Mouse (Mus musculus): ENCODE data around the gene Strn. TPM values are rescaled to one million over a fixed set of nuclear protein-coding genes. Genes with fewer than 3 reads are reported as not detected.
A peak's percentile ranks its signal among the peaks of the same experiment; 100 is the strongest.
"Not testable (repeated sequence)": the region's sequence is repeated elsewhere in the genome, so short reads cannot be mapped to it uniquely, and the experiment has no call there.

Strn gene
- polyA plus RNA-seq, 1 experiment, result 7.8 TPM

DNA sequence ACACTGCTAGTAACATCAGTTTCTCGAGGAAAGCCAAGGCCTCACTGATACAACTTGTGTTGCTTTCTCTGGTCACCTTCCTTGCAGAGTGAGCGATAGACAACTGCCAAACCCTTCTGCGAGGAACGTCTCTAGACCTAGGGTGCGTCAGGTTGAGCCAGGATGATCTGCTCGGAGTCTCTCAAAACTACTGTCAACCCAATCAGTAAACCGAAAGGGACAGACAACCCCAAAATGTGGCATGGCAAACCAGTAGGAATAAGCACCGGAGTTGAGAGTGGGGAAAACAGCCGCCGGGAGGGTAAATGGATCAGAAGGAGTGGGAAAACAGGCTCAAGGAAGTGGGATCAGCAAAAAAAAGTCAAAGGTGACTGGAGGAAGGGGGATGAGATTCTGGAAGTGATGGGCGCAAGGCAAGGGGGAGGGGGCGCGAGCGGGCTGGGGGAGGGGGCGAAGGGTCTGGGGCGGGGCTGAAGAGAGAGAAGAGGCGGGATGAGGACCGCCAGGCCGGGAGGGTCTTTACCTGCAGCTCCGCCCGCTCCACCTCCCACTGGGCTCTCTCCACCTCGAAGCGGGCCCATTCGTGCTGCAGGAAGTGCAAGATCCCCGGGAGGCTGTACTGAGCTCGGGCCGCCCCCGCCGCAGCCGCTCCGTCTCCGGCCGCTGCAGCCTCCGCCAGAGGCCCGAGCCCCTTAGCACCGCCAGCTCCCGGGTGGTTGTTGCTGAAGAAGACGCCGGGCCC, 1.1 kb downstream of the Strn start:
- peaks cover 14% of the 10 kb centered on the region; the same call in 1 of the 2 replicates for H3K4me1 ChIP-seq (ENCODE audit: control insufficient read depth, insufficient read depth, insufficient read length, low read length)
- H3K4me3 ChIP-seq (ENCODE audit: insufficient read depth, low read depth, low read length), result peak overlapping the region; percentile 89
- peak overlapping the region; percentile 22; the same call in 1 of the 2 replicates for H3K27ac ChIP-seq (replicated peaks; ENCODE audit: low read depth, low read length)

DNA sequence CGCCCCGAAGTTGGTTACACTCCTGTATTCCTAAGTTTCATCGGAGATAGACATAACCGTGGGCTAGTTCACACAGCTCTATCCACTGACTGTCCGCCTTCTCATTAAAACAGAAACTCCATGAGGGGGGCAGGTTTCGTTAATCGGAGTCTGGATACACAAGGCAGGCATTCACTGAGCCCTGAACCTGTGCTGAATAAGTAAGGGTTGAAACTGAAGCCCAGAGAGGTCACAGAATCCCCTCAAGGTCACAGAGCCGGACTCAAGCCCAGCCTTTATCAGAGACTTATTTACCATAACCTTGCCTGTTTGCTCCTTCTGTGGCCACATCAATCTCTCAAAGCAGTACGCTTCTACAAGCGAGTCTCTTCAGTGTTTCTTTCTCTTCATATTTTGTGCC, 2.2 kb downstream of the Strn start:
- H3K4me3 ChIP-seq (ENCODE audit: insufficient read depth, low read depth, low read length), result peak overlapping the region; percentile 29; the same call in 1 of the 2 replicates
- peaks cover 14% of the 10 kb centered on the region; the same call in 1 of the 2 replicates for H3K4me1 ChIP-seq (ENCODE audit: control insufficient read depth, insufficient read depth, insufficient read length, low read length)
- 0 out of 2 replicates have a peak overlapping the region, but pooled peaks have one; percentile 6 for H3K27ac ChIP-seq (replicated peaks; ENCODE audit: low read depth, low read length)

GRCm38 (mm10) chr17:78732056-78732455, 4.9 kb downstream of the Strn start:
- no peak overlapping the region for H3K4me3 ChIP-seq (ENCODE audit: insufficient read depth, low read depth, low read length)
- no peak overlapping the region for H3K27ac ChIP-seq (replicated peaks; ENCODE audit: low read depth, low read length)
- peaks cover 14% of the 10 kb centered on the region for H3K4me1 ChIP-seq (ENCODE audit: control insufficient read depth, insufficient read depth, insufficient read length, low read length)

- Histone ChIP-seq H3K4me1 (ENCODE audit: control insufficient read depth, insufficient read depth, insufficient read length, low read length) (peaks cover under 1% of the 10 kb centered on the region), H3K27ac (replicated peaks; ENCODE audit: low read depth, low read length) (no peak overlapping the region), H3K4me3 (ENCODE audit: insufficient read depth, low read depth, low read length) (no peak overlapping the region)
Observed at GRCm38 (mm10) chr17:78726746-78727449, 10.1 kb downstream of the Strn start.

GRCm38 (mm10) chr17:78724461-78725055, 12.4 kb downstream of the Strn start:
- no peak overlapping the region for H3K4me3 ChIP-seq (ENCODE audit: insufficient read depth, low read depth, low read length)
- no peak overlapping the region for H3K27ac ChIP-seq (replicated peaks; ENCODE audit: low read depth, low read length)
- H3K4me1 ChIP-seq (ENCODE audit: control insufficient read depth, insufficient read depth, insufficient read length, low read length), result no peaks in the 10 kb centered on the region; the same call in 1 of the 2 replicates

DNA sequence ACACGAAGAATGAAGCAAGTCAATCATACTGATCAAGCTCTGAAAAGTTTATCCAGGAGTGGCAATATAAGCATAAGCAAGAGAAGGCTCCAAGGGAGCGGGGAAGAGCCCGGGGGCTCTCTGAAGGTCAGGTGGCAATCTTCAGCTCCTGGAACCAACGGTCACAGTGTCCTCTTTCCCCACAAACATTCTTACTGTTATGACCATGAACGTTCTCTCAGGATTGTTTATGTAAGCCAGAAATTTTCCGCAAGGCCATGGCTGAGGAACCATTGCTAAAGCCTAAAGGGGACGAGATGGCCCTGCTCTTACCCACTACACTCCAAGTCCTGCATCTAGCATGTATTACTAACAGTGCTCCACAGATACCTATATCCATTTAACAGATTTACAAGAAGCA, 15.3 kb downstream of the Strn start:
- H3K27ac ChIP-seq (replicated peaks; ENCODE audit: low read depth, low read length), result no peak overlapping the region
- H3K4me1 ChIP-seq (ENCODE audit: control insufficient read depth, insufficient read depth, insufficient read length, low read length), result no peaks in the 10 kb centered on the region

DNA sequence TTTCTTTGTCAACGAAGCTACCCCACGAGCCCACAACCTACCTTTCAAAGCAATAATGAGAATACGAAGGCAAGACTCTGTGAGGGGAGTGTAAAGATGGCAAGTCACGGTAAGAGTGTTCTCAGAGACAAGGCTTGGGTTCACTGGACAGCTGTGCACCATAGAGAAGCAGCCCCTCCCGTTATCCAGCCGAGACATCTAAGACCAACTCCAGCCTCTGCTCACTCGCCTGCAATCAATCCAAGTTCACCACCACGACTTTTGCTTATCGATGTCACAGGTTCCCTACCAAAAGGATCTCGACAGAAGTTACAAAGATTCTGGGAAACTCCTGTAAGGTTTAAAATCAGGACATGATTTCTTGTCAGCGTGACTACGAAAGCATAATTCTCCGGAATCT, 17.9 kb downstream of the Strn start:
- Histone ChIP-seq H3K4me1 (ENCODE audit: control insufficient read depth, insufficient read depth, insufficient read length, low read length) (no peaks in the 10 kb centered on the region; the same call in 1 of the 2 replicates), H3K27ac (replicated peaks; ENCODE audit: low read depth, low read length) (no peak overlapping the region), H3K4me3 (ENCODE audit: insufficient read depth, low read depth, low read length) (no peak overlapping the region)

More for the DNA sequence above, 15.3 kb downstream of the Strn start:
- no peak overlapping the region for H3K4me3 ChIP-seq (ENCODE audit: insufficient read depth, low read depth, low read length)

DNA sequence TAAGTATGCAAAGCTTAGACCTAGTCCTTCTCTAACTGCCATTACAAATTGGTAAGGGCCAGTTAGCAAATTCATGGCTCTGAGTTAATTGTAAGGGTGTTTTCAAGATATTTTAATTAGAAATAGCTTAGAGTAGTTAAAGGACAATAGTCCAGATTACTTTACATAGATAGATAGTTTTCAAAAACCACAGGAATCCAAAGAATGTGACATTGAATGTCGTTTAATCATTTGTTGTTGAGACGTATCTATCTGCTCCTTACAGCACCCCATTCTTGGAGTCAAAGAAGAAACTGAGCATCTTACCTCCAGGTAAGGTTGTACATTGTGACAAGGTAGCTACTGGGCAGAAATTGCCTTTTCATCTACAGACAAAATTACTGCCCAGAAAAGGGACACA, 26.7 kb downstream of the Strn start:
- H3K4me1 ChIP-seq (ENCODE audit: control insufficient read depth, insufficient read depth, insufficient read length, low read length), result no peaks in the 10 kb centered on the region
- no peak overlapping the region for H3K4me3 ChIP-seq (ENCODE audit: insufficient read depth, low read depth, low read length)
- H3K27ac ChIP-seq (replicated peaks; ENCODE audit: low read depth, low read length), result no peak overlapping the region

- Histone ChIP-seq H3K4me3 (ENCODE audit: insufficient read depth, low read depth, low read length) (no peak overlapping the region), H3K4me1 (ENCODE audit: control insufficient read depth, insufficient read depth, insufficient read length, low read length) (no peaks in the 10 kb centered on the region), H3K27ac (replicated peaks; ENCODE audit: low read depth, low read length) (no peak overlapping the region)
Observed at GRCm38 (mm10) chr17:78708422-78708821, 28.6 kb downstream of the Strn start.

DNA sequence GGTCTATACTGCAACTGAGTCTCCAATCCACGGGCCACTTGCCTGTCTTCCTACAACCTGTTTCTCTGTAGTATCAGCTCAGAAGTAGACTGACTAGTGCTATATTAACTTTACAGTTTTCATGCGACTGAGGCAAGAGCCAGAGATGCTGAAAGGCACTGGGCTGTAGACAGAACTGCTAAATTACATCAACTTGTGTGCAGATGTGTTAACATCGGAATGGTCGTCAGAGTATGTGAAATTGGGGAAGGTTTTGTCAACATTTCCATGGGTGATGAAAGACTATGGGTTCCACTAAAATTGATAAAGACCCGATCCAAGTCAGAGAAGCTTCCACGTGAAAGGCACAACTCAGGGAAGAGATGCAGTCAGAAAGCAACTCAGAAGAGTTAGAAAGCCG, 34.0 kb downstream of the Strn start:
- no peak overlapping the region for H3K4me3 ChIP-seq (ENCODE audit: insufficient read depth, low read depth, low read length)
- no peak overlapping the region for H3K27ac ChIP-seq (replicated peaks; ENCODE audit: low read depth, low read length)
- no peaks in the 10 kb centered on the region for H3K4me1 ChIP-seq (ENCODE audit: control insufficient read depth, insufficient read depth, insufficient read length, low read length)

- no peak overlapping the region for H3K27ac ChIP-seq (replicated peaks; ENCODE audit: low read depth, low read length)
- no peak overlapping the region for H3K4me3 ChIP-seq (ENCODE audit: insufficient read depth, low read depth, low read length)
- no peaks in the 10 kb centered on the region for H3K4me1 ChIP-seq (ENCODE audit: control insufficient read depth, insufficient read depth, insufficient read length, low read length)
Observed at GRCm38 (mm10) chr17:78698965-78699364, 38.0 kb downstream of the Strn start.

GRCm38 (mm10) chr17:78697462-78697861, 39.5 kb downstream of the Strn start:
- Histone ChIP-seq H3K4me1 (ENCODE audit: control insufficient read depth, insufficient read depth, insufficient read length, low read length) (no peaks in the 10 kb centered on the region), H3K27ac (replicated peaks; ENCODE audit: low read depth, low read length) (no peak overlapping the region), H3K4me3 (ENCODE audit: insufficient read depth, low read depth, low read length) (no peak overlapping the region)

- H3K4me3 ChIP-seq (ENCODE audit: insufficient read depth, low read depth, low read length), result no peak overlapping the region
- H3K27ac ChIP-seq (replicated peaks; ENCODE audit: low read depth, low read length), result no peak overlapping the region
- no peaks in the 10 kb centered on the region for H3K4me1 ChIP-seq (ENCODE audit: control insufficient read depth, insufficient read depth, insufficient read length, low read length)
Observed at GRCm38 (mm10) chr17:78696922-78697321, 40.1 kb downstream of the Strn start.

DNA sequence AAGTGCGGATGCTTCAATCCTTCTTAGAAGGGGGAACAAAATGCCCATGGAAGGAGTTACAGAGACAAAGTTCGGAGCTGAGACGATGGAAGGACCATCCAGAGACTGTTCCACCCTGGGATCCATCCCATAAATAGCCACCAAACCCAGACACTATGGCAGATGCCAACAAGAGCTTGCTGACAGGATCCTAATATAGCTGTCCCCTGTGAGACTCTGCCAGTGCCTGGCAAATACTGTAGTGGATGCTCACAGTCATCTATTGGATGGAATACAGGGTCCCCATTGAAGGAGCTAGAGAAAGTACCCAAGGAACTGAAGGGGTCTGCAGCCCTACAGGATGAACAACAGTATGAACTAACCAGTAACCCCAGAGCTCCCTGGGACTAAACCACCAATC, 47.8 kb downstream of the Strn start:
- H3K4me1 ChIP-seq (ENCODE audit: control insufficient read depth, insufficient read depth, insufficient read length, low read length); H3K27ac ChIP-seq (replicated peaks; ENCODE audit: low read depth, low read length); H3K4me3 ChIP-seq (ENCODE audit: insufficient read depth, low read depth, low read length): not testable (repeated sequence)

GRCm38 (mm10) chr17:78687971-78688370, 49.0 kb downstream of the Strn start:
- Histone ChIP-seq H3K4me1 (ENCODE audit: control insufficient read depth, insufficient read depth, insufficient read length, low read length) (no peaks in the 10 kb centered on the region), H3K4me3 (ENCODE audit: insufficient read depth, low read depth, low read length) (no peak overlapping the region), H3K27ac (replicated peaks; ENCODE audit: low read depth, low read length) (no peak overlapping the region)
